Mouse (Mus musculus) bone marrow macrophage, adult 2 months (primary cell): ENCODE results near the gene Acp1. TPM values are rescaled to one million over a fixed set of nuclear protein-coding genes. Genes with fewer than 3 reads are reported as not detected.

Experiments
- H3K27ac ChIP-seq: 2 replicates; pipeline ENCODE4 v1.5.1; 2012; ENCODE audit warnings: low read depth, low read length; ENCODE audit not compliant: insufficient read depth
- H3K4me1 ChIP-seq: 2 replicates; pipeline ENCODE4 v1.6.1; 2012; ENCODE audit warnings: low read length; ENCODE audit not compliant: control insufficient read depth, insufficient read depth
- H3K4me3 ChIP-seq: 2 replicates; pipeline ENCODE4 v1.5.1; 2012; ENCODE audit warnings: mild to moderate bottlenecking, low read length, moderate library complexity; ENCODE audit not compliant: insufficient read depth
- CTCF ChIP-seq: IDR thresholded peaks from 2 replicates; pipeline ENCODE4 v1.5.1; 2012; ENCODE audit warnings: low read depth, mild to moderate bottlenecking, low read length, moderate library complexity
- POLR2A ChIP-seq: IDR thresholded peaks from 2 replicates; pipeline ENCODE4 v1.6.1; 2012; ENCODE audit warnings: mild to moderate bottlenecking, low read depth, low read length, borderline replicate concordance
- polyA plus RNA-seq: library from polyadenylated mRNA; stranded (reverse); fragments of >200 nt; gene quantifications from 2 replicates; pipeline ENCODE4 v1.2.4, GENCODE M21; 2012; ENCODE audit not compliant: missing spikeins, insufficient read depth, insufficient read length

The Acp1 gene
- 36.6 and 39.2 TPM in 2 replicates for polyA plus RNA-seq

DNA sequence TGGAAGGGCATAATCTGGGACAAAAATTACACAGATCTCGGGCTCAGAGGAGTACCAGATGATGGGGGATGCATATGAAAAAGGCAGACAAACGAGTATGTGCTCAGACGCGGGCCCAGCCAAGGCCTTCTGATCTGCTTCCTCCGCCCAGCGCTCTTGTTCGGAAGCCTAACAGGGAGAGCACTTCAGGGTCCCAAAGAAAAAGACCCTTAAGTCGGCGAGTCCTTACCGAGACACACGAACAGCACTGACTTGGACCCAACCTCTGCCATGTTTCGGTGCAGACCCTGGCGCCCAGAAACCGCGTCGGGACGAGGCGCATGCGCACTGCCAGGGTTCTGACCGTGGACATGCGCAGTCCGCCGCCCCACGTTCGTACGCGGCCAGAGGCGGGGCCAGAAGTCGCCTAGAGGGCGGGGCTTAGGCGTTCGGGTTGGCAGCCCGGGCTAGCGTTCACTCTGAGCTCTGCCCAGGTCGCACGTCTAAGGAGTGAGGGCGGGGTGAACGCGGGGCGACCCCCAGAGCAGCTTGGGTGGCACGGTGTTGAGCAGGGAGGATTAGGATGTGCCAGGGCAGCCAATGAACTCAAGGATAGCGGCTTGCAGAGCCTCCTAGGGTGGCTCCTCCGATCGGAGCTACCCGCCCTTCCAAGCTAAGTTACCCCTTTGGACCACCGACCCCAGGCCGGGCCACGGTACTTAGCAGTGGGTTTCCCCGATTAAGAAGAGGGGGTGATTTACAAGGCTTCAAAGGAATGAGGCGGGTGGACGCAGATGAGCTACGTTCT, at the start of gene Acp1, which contains the start of gene Sh3yl1:
TSS of gene Acp1 (minus strand) at position 329 of the 787 bp plus-strand sequence.
TSS of gene Sh3yl1 (plus strand) at position 408 of the 787 bp plus-strand sequence.
- no peak for TF ChIP-seq CTCF
- TF ChIP-seq POLR2A, result no peak; the same call in 1 of the 2 replicates
- H3K4me1 ChIP-seq, result peaks cover 6% of the 10 kb centered on the region
- H3K27ac ChIP-seq, result peak within 1 kb of the TSS; percentile 24; the same call in 1 of the 2 replicates
- H3K4me3 ChIP-seq, result peak within 1 kb of the TSS; percentile 81

DNA sequence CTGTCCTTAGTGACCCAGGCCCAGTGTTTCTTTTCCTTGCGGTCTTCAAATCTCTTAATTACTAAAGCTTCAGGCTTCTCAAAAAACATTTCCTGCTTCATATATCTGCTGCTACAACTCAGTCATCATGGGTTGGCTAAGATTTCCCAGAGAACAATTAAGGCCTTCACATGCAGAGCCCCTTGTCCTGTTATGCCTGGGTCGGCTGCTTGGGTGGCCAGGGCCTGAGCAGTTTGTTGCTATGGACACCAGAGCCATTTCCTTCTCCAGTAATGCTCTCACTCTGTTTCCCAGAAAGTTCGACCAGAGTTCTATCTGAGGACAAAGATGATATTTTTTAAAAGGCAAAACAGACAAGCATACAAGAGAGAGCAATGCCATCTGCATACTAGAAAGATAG, 32.8 kb upstream of the Acp1 start:
- Histone ChIP-seq H3K4me1 (no peaks in the 10 kb centered on the region), H3K27ac (no peak overlapping the region), H3K4me3 (no peak overlapping the region)
- TF ChIP-seq CTCF, result no peak
- no peak for TF ChIP-seq POLR2A

DNA sequence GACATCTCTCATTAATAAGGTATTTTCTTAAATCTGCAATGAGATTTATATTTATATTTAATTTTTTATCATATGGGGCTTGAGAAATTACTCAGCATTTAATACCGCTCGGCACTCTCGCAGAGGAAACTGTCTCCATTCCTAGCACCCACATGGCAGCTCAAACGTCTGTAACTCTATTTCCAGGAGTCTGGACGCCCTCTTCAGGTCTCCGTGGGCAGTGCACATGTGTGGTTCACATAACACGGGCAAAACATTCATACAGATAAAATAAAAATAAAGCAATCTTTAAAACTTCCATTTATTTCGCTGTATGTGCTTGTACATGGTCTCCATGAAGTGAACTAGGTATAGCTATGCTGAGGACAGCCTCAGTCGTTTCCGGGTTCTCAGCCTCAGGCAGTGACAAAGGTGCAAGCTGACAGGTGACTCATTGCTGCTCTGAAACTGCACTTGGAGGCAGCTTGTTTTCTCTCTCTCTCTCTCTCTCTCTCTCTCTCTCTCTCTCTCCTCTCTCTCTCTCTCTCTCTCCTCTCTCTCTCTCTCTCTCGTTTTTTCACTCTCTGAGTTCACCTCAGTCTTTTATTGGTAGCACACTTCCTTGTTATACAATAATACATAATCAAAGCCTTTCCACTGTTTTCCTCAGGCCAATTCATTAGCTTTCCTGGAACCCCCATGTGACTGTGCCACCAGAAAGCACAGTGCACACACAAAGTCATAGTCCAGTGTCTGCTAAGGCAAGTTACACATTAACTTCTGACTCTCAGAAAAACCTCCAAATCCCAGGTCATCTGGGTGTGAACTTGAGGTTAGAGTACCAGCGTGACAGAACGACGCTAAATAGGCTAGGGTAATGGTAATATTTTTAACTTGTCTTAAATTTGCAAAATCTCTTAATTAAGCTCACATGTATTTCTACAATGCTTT, 31.9 kb upstream of the Acp1 start:
- Histone ChIP-seq H3K4me1 (no peaks in the 10 kb centered on the region), H3K4me3 (no peak overlapping the region), H3K27ac (no peak overlapping the region)
- no peak for TF ChIP-seq POLR2A
- TF ChIP-seq CTCF, result no peak

DNA sequence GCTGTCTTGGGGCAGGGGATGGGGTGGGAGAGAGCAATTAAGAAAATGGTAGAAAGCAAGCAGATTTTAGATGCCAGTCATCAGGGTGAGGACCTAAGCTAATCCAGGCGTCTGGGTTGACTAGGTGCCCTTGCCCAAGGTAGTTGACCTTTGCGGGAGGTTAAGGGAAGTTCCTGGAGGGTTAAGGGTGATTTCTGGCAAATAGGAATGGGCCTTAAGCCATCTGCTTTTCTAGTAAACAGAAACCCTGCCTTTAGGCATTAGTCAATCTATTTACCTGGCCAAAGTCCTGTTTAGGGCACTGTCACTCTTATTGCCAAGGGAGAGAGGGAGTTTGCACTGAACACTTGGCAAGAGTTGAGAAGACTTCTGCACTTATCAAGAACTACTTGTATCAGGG, 25.5 kb upstream of the Acp1 start:
- TF ChIP-seq CTCF (no peak), POLR2A (no peak)
- Histone ChIP-seq H3K4me1 (no peaks in the 10 kb centered on the region), H3K4me3 (no peak overlapping the region), H3K27ac (no peak overlapping the region)

DNA sequence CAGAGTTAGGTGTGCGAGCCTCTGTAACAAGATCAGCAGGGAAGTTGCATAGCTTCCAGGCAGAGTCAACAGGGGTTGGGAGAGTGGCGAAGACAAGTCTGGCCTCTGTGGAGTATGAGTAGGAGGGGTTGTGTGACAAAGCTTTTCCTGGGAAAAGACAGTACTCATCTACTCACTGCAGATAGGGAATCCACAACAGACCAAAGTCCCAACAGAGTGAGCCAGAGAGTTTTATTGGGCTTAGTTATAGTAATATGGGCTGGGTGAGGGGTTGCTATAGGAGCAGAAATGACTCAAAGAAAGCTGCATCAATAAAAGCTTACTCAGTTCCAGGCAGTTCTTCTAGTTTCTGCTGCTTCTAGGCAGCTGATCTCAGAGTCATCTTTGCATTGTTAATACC, 21.9 kb upstream of the Acp1 start:
- TF ChIP-seq CTCF, result no peak
- Histone ChIP-seq H3K4me3 (no peak overlapping the region), H3K4me1 (no peaks in the 10 kb centered on the region), H3K27ac (no peak overlapping the region)

- H3K4me3 ChIP-seq, result no peak overlapping the region
- H3K27ac ChIP-seq, result no peak overlapping the region
- TF ChIP-seq CTCF (no peak), POLR2A (no peak)
- H3K4me1 ChIP-seq, result no peaks in the 10 kb centered on the region
Measured at GRCm38 (mm10) chr12:30928182-30928581, 16.8 kb upstream of the Acp1 start.

GRCm38 (mm10) chr12:30922401-30922800, 11.0 kb upstream of the Acp1 start:
- no peak for TF ChIP-seq CTCF
- TF ChIP-seq POLR2A, result no peak
- no peaks in the 10 kb centered on the region for H3K4me1 ChIP-seq
- H3K4me3 ChIP-seq, result no peak overlapping the region
- H3K27ac ChIP-seq, result no peak overlapping the region

DNA sequence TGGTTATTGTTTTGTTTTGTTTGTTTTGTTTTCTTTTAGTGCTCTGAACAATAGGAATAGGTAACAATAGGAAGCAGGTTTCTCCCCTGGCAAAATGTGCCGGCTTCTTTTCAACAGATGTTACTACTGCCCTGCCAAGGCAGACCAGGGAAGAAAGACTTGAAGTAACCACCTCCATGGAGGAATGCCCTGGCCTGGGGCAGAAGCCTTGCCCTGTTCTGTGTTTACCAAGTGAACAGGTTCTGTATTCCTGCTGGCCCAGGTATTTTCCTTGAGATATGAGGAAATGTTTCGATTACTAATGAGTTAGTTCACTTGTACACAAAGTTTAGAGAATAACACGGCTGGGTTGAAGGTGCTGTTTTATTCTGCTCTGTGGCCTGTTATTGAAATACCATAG, 1.5 kb upstream of the Acp1 start:
- no peak for TF ChIP-seq POLR2A
- TF ChIP-seq CTCF, result no peak
- H3K4me3 ChIP-seq, result no peak overlapping the region
- no peak overlapping the region for H3K27ac ChIP-seq
- H3K4me1 ChIP-seq, result peaks cover 6% of the 10 kb centered on the region

DNA sequence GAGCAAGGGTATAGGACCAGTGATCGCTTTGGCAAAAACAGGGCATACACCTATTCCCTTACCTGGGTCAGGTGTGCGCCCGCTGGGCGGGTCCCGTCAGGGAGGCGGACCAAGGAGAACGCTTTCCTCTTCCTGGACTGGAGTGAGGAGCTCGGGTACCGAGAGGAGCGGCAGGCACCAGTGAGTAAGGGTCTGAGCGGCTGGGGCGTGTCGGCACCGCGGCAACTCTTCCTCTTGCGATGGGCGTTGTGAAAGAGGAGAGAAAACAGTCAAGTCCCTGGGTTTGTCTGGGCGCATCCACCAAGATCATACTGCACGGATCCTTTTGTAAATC, 626 bp upstream of the Acp1 start:
- TF ChIP-seq POLR2A (no peak), CTCF (no peak)
- peak overlapping the region; percentile 81 for H3K4me3 ChIP-seq
- H3K27ac ChIP-seq, result no peak overlapping the region
- peaks cover 6% of the 10 kb centered on the region for H3K4me1 ChIP-seq

GRCm38 (mm10) chr12:30910860-30911259, 529 bp downstream of the Acp1 start:
- Histone ChIP-seq H3K4me3 (peak overlapping the region; percentile 81), H3K4me1 (peaks cover 6% of the 10 kb centered on the region), H3K27ac (0 out of 2 replicates have a peak overlapping the region, but pooled peaks have one; percentile 24)
- TF ChIP-seq CTCF (no peak), POLR2A (no peak)
